Mouse (Mus musculus) thymus, adult 2 months (tissue): ENCODE results near the gene Fam71a.

Experiments
- CTCF ChIP-seq: fragments of 200-500 bp; IDR thresholded peaks from 2 replicates; pipeline ENCODE4 v1.5.1; 2012; ENCODE audit warnings: mild to moderate bottlenecking, control low read depth, low read length, moderate library complexity, borderline replicate concordance; ENCODE audit not compliant: control insufficient read depth, poor library complexity, insufficient read depth; ENCODE audit errors: extremely low read depth
- POLR2A ChIP-seq: fragments of 200-500 bp; IDR thresholded peaks from 2 replicates; pipeline ENCODE4 v1.6.1; 2012; ENCODE audit warnings: mild to moderate bottlenecking, low read length, control low read depth, moderate library complexity; ENCODE audit not compliant: control insufficient read depth, poor library complexity, insufficient read depth; ENCODE audit errors: extremely low read depth

DNA sequence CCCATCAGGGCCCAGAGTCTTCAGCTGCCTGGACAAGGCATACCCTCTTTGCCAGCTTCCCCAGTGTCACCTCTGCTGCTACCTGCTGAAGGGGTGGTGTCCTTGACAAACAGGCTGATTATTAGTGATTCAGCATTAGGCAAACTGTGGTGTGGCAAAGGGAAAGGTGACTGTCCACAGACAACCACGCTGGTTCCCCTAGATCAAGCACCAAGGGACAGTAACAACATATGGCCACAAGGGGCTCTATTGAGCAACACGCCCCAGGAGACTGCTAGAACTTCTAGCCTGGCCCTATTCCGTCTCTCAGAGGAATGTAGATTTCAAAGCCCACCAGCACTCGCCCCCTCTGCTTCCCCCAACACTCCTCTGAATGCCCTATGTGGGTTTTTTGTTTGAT, 11.6 kb downstream of the Fam71a start:
- TF ChIP-seq POLR2A (no peak), CTCF (peak; percentile 35; the same call in 1 of the 2 replicates)
